Mouse (Mus musculus) intestine, embryonic 16.5 days (tissue): ENCODE data around the gene Pnn. TPM values are rescaled to one million over a fixed set of nuclear protein-coding genes. Genes with fewer than 3 reads are reported as not detected.

ENCODE experiments used
- ATAC-seq: fragments of 200-750 bp; cut with Nextera tagmentation; 2 replicates; pipeline ENCODE4 v1.8.0; 2017; ENCODE audit warnings: moderate TSS enrichment, moderate library complexity
- H3K27ac ChIP-seq: fragments of 300-500 bp; sonication (generic); 2 replicates; pipeline ENCODE4 v1.5.1; 2014; ENCODE audit warnings: mild to moderate bottlenecking, low read length
- H3K27me3 ChIP-seq: fragments of 300-500 bp; sonication (generic); replicated peaks from 2 replicates; pipeline ENCODE4 v1.6.1; 2014; ENCODE audit warnings: low read length, control low read depth, mixed read lengths; ENCODE audit not compliant: control insufficient read depth, insufficient read depth
- H3K36me3 ChIP-seq: fragments of 300-500 bp; sonication (generic); 2 replicates; pipeline ENCODE4 v1.6.1; 2014; ENCODE audit warnings: low read length, control low read depth; ENCODE audit not compliant: control insufficient read depth, insufficient read depth
- H3K4me1 ChIP-seq: fragments of 300-500 bp; sonication (generic); 2 replicates; pipeline ENCODE4 v1.6.1; 2014; ENCODE audit warnings: low read length, control low read depth, mixed read lengths; ENCODE audit not compliant: control insufficient read depth, insufficient read depth
- H3K4me2 ChIP-seq: fragments of 300-500 bp; sonication (generic); 2 replicates; pipeline ENCODE4 v1.6.1; 2014; ENCODE audit warnings: low read depth, low read length, control low read depth
- H3K4me3 ChIP-seq: fragments of 300-500 bp; sonication (generic); 2 replicates; pipeline ENCODE4 v1.5.1; 2014; ENCODE audit warnings: mild to moderate bottlenecking, low read length
- H3K9ac ChIP-seq: fragments of 300-500 bp; sonication (generic); 2 replicates; pipeline ENCODE4 v1.6.1; 2014; ENCODE audit warnings: low read depth, low read length
- H3K9me3 ChIP-seq: fragments of 300-500 bp; sonication (generic); 2 replicates; pipeline ENCODE4 v1.6.1; 2016; ENCODE audit warnings: low read length, control low read depth; ENCODE audit not compliant: control insufficient read depth
- WGBS: fragments of 180-500 bp; shearing (Covaris S2); extraction: QIAGEN DNeasy Blood & Tissue Kit; methylation state at CpG from one replicate; pipeline ENCODE4 v1.1.7; 2014; 5-methylcytosine and 5-hydroxymethylcytosine counted together
- polyA plus RNA-seq: library from polyadenylated mRNA; unstranded; fragments of >200 nt; fragmentation: Nextera tagmentation; extraction: Ambion mirVana; gene quantifications from 2 replicates; pipeline ENCODE4 v1.2.1, GENCODE M21; 2015

Gene Pnn
- polyA plus RNA-seq = 60.5 and 66.7 TPM in 2 replicates

- WGBS = under 1% methylated on average over 43 of the region's 43 CpGs
- peaks cover 12% of the 10 kb centered on the region for H3K36me3 ChIP-seq
- peak within 1 kb of the TSS; percentile 83 for H3K4me2 ChIP-seq
- no peaks in the 10 kb centered on the region for H3K9me3 ChIP-seq
- peak within 1 kb of the TSS; percentile 99 for H3K4me3 ChIP-seq
- ATAC-seq = peak; percentile 99
- H3K4me1 ChIP-seq = no peaks in the 10 kb centered on the region
- H3K9ac ChIP-seq = peak within 1 kb of the TSS; percentile 99
- peak within 1 kb of the TSS; percentile 90 for H3K27ac ChIP-seq
- H3K27me3 ChIP-seq = no peaks in the 10 kb centered on the region
These were observed at the start of gene Pnn for GRCm38 (mm10) chr12:59066448-59067077. Gene Pnn (plus strand): TSS chr12:59066884.

GRCm38 (mm10) chr12:59017970-59018369, 48.7 kb upstream of the Pnn start:
- no peak for ATAC-seq
- Histone ChIP-seq H3K27me3 (no peaks in the 10 kb centered on the region), H3K4me2 (no peak overlapping the region), H3K4me1 (no peaks in the 10 kb centered on the region), H3K9me3 (no peaks in the 10 kb centered on the region), H3K27ac (no peak overlapping the region), H3K36me3 (peaks cover 11% of the 10 kb centered on the region; the same call in 1 of the 2 replicates), H3K4me3 (no peak overlapping the region), H3K9ac (no peak overlapping the region)
- WGBS = 86% methylated on average over 8 of the region's 8 CpGs

- H3K36me3 ChIP-seq = peaks cover 11% of the 10 kb centered on the region
- H3K27me3 ChIP-seq = no peaks in the 10 kb centered on the region
- no peak overlapping the region for H3K4me3 ChIP-seq
- no peak overlapping the region for H3K9ac ChIP-seq
- 91% methylated on average over 2 of the region's 2 CpGs for WGBS
- H3K4me2 ChIP-seq = no peak overlapping the region
- H3K9me3 ChIP-seq = no peaks in the 10 kb centered on the region
- H3K27ac ChIP-seq = no peak overlapping the region
- ATAC-seq = no peak
- H3K4me1 ChIP-seq = no peaks in the 10 kb centered on the region
These were observed 46.8 kb upstream of the Pnn start for GRCm38 (mm10) chr12:59019891-59020290.

GRCm38 (mm10) chr12:59021306-59021705, 45.4 kb upstream of the Pnn start:
- Histone ChIP-seq H3K4me1 (no peaks in the 10 kb centered on the region), H3K4me2 (no peak overlapping the region), H3K4me3 (no peak overlapping the region), H3K27me3 (no peaks in the 10 kb centered on the region), H3K9me3 (no peaks in the 10 kb centered on the region), H3K27ac (no peak overlapping the region), H3K9ac (no peak overlapping the region), H3K36me3 (peaks cover 14% of the 10 kb centered on the region)
- no peak for ATAC-seq
- WGBS = 86% methylated on average over 4 of the region's 4 CpGs

- no peak overlapping the region for H3K27ac ChIP-seq
- WGBS = 65% methylated on average over 5 of the region's 5 CpGs
- H3K9ac ChIP-seq = no peak overlapping the region
- H3K9me3 ChIP-seq = no peaks in the 10 kb centered on the region
- H3K4me1 ChIP-seq = no peaks in the 10 kb centered on the region
- H3K4me2 ChIP-seq = no peak overlapping the region
- ATAC-seq = no peak
- H3K4me3 ChIP-seq = no peak overlapping the region
- H3K36me3 ChIP-seq = no peaks in the 10 kb centered on the region
- no peaks in the 10 kb centered on the region for H3K27me3 ChIP-seq
These were observed 34.6 kb upstream of the Pnn start for GRCm38 (mm10) chr12:59032101-59032500.

- peak overlapping the region; percentile 86 for H3K27ac ChIP-seq
- ATAC-seq = no peak
These were observed 27.3 kb upstream of the Pnn start for GRCm38 (mm10) chr12:59039162-59039970.

GRCm38 (mm10) chr12:59039971-59040844, 26.5 kb upstream of the Pnn start:
- Histone ChIP-seq H3K36me3 (peaks cover 9% of the 10 kb centered on the region), H3K4me3 (peak overlapping the region; percentile 18; the same call in 1 of the 2 replicates), H3K27ac (peak overlapping the region; percentile 86), H3K9me3 (no peaks in the 10 kb centered on the region), H3K27me3 (no peaks in the 10 kb centered on the region), H3K4me1 (peaks cover 3% of the 10 kb centered on the region; the same call in 1 of the 2 replicates), H3K9ac (peak overlapping the region; percentile 43; the same call in 1 of the 2 replicates), H3K4me2 (peak overlapping the region; percentile 35; the same call in 1 of the 2 replicates)
- ATAC-seq = peak; percentile 90
- WGBS = 10% methylated on average over 23 of the region's 23 CpGs

More at GRCm38 (mm10) chr12:59039162-59039970, 27.3 kb upstream of the Pnn start:
- peaks cover 3% of the 10 kb centered on the region; the same call in 1 of the 2 replicates for H3K4me1 ChIP-seq
- H3K27me3 ChIP-seq = no peaks in the 10 kb centered on the region
- H3K36me3 ChIP-seq = peaks cover 6% of the 10 kb centered on the region
- no peaks in the 10 kb centered on the region for H3K9me3 ChIP-seq
- H3K4me2 ChIP-seq = peak overlapping the region; percentile 35; the same call in 1 of the 2 replicates
- no peak overlapping the region for H3K9ac ChIP-seq
- H3K4me3 ChIP-seq = 0 out of 2 replicates have a peak overlapping the region, but pooled peaks have one; percentile 18
- 70% methylated on average over 10 of the region's 10 CpGs for WGBS

- no peak overlapping the region for H3K4me2 ChIP-seq
- no peaks in the 10 kb centered on the region for H3K27me3 ChIP-seq
- no peaks in the 10 kb centered on the region for H3K9me3 ChIP-seq
- H3K36me3 ChIP-seq = peaks cover 9% of the 10 kb centered on the region
- WGBS = 34% methylated on average over 7 of the region's 7 CpGs
- peak overlapping the region; percentile 86; the same call in 1 of the 2 replicates for H3K27ac ChIP-seq
- peaks cover 3% of the 10 kb centered on the region; the same call in 1 of the 2 replicates for H3K4me1 ChIP-seq
- no peak overlapping the region for H3K9ac ChIP-seq
- ATAC-seq = peak; percentile 23
- no peak overlapping the region for H3K4me3 ChIP-seq
These were observed 25.8 kb upstream of the Pnn start for GRCm38 (mm10) chr12:59040851-59041250.
